Mouse (Mus musculus) lung, postnatal 0 days (tissue): ENCODE measurements around the gene Ablim1. TPM values are rescaled to one million over a fixed set of nuclear protein-coding genes. Genes with fewer than 3 reads are reported as not detected.

Source experiments
- ATAC-seq: fragments of 200-750 bp; cut with Nextera tagmentation; 2 replicates; pipeline ENCODE4 v1.8.0; 2017; ENCODE audit warnings: moderate library complexity
- DNase-seq: peaks from one replicate; pipeline ENCODE4 v3.0.0-alpha.2; 2016; ENCODE audit warnings: low spot score
- H3K27ac ChIP-seq: fragments of 300-500 bp; sonication (generic); 2 replicates; pipeline ENCODE4 v1.5.1; 2014; ENCODE audit warnings: antibody characterized with exemption, mild to moderate bottlenecking, low read length, mixed read lengths
- H3K27me3 ChIP-seq: fragments of 300-500 bp; sonication (generic); replicated peaks from 2 replicates; pipeline ENCODE4 v1.6.1; 2014; ENCODE audit warnings: low read length, mixed read lengths; ENCODE audit not compliant: insufficient read depth
- H3K36me3 ChIP-seq: fragments of 300-500 bp; sonication (generic); 2 replicates; pipeline ENCODE4 v1.6.1; 2014; ENCODE audit warnings: low read length, mixed read lengths; ENCODE audit not compliant: insufficient read depth
- H3K4me1 ChIP-seq: fragments of 300-500 bp; sonication (generic); 2 replicates; pipeline ENCODE4 v1.6.1; 2014; ENCODE audit warnings: antibody characterized with exemption, low read depth, low read length, mixed read lengths; ENCODE audit not compliant: insufficient read depth
- H3K4me2 ChIP-seq: fragments of 300-500 bp; sonication (generic); replicated peaks from 2 replicates; pipeline ENCODE4 v1.6.1; 2014; ENCODE audit warnings: low read depth, mild to moderate bottlenecking, low read length, moderate library complexity, mixed read lengths
- H3K4me3 ChIP-seq: fragments of 300-500 bp; sonication (generic); 2 replicates; pipeline ENCODE4 v1.5.1; 2014; ENCODE audit warnings: low read depth, low read length
- H3K9ac ChIP-seq: fragments of 300-500 bp; sonication (generic); replicated peaks from 2 replicates; pipeline ENCODE4 v1.6.1; 2014; ENCODE audit warnings: low read depth, mild to moderate bottlenecking
- H3K9me3 ChIP-seq: fragments of 300-500 bp; sonication (generic); 2 replicates; pipeline ENCODE4 v1.6.1; 2016; ENCODE audit warnings: low read length, mixed read lengths
- CTCF ChIP-seq: IDR thresholded peaks from 2 replicates; pipeline ENCODE4 v1.5.1; 2016; ENCODE audit warnings: antibody characterized with exemption, mild to moderate bottlenecking
- EP300 ChIP-seq: IDR thresholded peaks from 2 replicates; pipeline ENCODE4 v1.6.1; 2016; ENCODE audit warnings: antibody characterized with exemption, mild to moderate bottlenecking, control low read depth
- WGBS: fragments of 180-500 bp; shearing (Covaris S2); extraction: QIAGEN DNeasy Blood & Tissue Kit; methylation state at CpG from one replicate; pipeline ENCODE4 v1.1.7; 2014; 5-methylcytosine and 5-hydroxymethylcytosine counted together
- polyA plus RNA-seq: library from polyadenylated mRNA; unstranded; fragments of >200 nt; fragmentation: Nextera tagmentation; extraction: Ambion mirVana; gene quantifications from 2 replicates; pipeline ENCODE4 v1.2.1, GENCODE M21; 2015

Ablim1 gene
- polyA plus RNA-seq, 1 experiment from 2014 or later, result 50.1 TPM

- H3K9ac ChIP-seq, result no peak overlapping the region
- H3K36me3 ChIP-seq, result no peaks in the 10 kb centered on the region
- ATAC-seq, result peak; percentile 37
These were observed 311.3 kb downstream of the Ablim1 start for GRCm38 (mm10) chr19:57003460-57003810.

DNA sequence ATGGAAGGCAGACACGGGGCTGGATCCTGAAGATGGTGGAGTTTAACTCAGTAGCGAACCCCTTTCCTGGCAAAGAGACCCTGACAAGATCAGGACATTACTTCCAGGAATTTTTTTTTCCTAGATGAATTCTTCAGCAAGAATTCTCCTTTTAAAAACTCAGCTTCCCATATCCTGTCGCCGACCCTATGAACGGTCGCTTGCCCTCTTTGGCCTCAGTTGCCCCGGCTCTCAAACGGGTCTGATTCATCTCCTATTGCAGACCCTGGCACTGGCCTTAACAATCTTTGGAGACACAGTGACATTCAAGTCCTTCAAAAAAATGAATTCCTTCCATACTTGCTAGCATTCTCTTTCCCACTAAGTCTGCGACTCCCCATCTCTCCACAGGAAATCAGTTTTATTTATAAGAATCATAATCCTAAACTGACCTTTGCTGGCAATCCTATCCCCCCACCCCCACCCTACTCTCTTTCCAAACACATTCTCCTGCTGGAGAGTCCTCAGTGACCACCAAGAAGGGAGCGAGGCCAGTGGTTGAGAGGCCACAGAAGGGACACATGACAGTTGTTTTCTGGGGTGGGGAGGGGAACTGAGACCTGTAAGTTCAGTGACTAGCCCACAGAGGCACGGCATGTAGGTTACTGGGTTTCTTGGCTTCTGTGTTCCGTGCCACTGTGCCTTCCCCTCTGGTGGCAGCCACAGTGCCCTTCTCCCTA is 311.8 kb downstream of the Ablim1 start:
- Histone ChIP-seq H3K9me3 (no peaks in the 10 kb centered on the region), H3K27ac (peak overlapping the region; percentile 51), H3K9ac (no peak overlapping the region), H3K4me2 (no peak overlapping the region; the same call in 1 of the 2 replicates), H3K4me3 (no peak overlapping the region), H3K4me1 (peaks cover 9% of the 10 kb centered on the region; the same call in 1 of the 2 replicates), H3K27me3 (no peaks in the 10 kb centered on the region), H3K36me3 (no peaks in the 10 kb centered on the region)
- DNase-seq (peak; percentile 27), ATAC-seq (peak; percentile 37; the same call in 1 of the 2 replicates)
- TF ChIP-seq EP300 (no peak), CTCF (peak; percentile 7; the same call in 1 of the 2 replicates)
- 46% methylated on average over 12 of the region's 12 CpGs for WGBS

More at GRCm38 (mm10) chr19:57003460-57003810, 311.3 kb downstream of the Ablim1 start:
- H3K4me1 ChIP-seq, result peaks cover 9% of the 10 kb centered on the region; the same call in 1 of the 2 replicates
- no peak overlapping the region; the same call in 1 of the 2 replicates for H3K4me2 ChIP-seq
- no peaks in the 10 kb centered on the region for H3K27me3 ChIP-seq
- H3K4me3 ChIP-seq, result no peak overlapping the region
- peak; percentile 74 for DNase-seq
- H3K27ac ChIP-seq, result peak overlapping the region; percentile 51
- TF ChIP-seq CTCF (no peak), EP300 (no peak)
- H3K9me3 ChIP-seq, result no peaks in the 10 kb centered on the region
- WGBS, result 29% methylated on average over 7 of the region's 7 CpGs

- Histone ChIP-seq H3K36me3 (no peaks in the 10 kb centered on the region), H3K4me1 (peaks cover 9% of the 10 kb centered on the region; the same call in 1 of the 2 replicates), H3K9ac (no peak overlapping the region), H3K27me3 (no peaks in the 10 kb centered on the region), H3K4me3 (no peak overlapping the region), H3K9me3 (no peaks in the 10 kb centered on the region), H3K27ac (no peak overlapping the region), H3K4me2 (no peak overlapping the region)
- TF ChIP-seq CTCF, result no peak
- TF ChIP-seq EP300, result no peak
- 89% methylated on average over 4 of the region's 4 CpGs for WGBS
- no peak for ATAC-seq
- DNase-seq, result no peak
These were observed 312.8 kb downstream of the Ablim1 start for GRCm38 (mm10) chr19:57001926-57002325.

DNA sequence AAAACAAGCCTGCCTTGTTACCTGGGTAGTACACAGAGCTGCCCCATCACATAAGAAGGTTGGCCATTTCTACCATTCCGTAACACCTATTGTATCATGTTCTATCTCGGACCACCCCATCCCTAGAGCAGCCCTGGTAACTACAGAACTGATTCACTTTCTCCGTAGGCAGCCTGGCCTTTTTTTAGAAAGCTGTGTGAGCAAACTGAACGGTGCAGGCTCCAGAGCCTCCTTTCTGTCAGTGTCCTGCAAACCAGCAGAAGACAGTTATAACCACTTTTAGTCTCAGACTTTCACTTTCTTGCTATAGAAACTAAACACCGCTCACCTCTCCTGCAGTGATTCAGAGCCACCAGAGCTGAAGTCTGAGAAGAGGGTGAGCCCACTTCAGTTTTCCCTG is 314.1 kb downstream of the Ablim1 start:
- no peak overlapping the region for H3K4me2 ChIP-seq
- no peaks in the 10 kb centered on the region for H3K9me3 ChIP-seq
- DNase-seq (no peak), ATAC-seq (no peak)
- H3K27me3 ChIP-seq, result no peaks in the 10 kb centered on the region
- H3K4me3 ChIP-seq, result no peak overlapping the region
- WGBS, result 89% methylated on average over 5 of the region's 5 CpGs
- TF ChIP-seq CTCF (no peak), EP300 (no peak)
- H3K9ac ChIP-seq, result no peak overlapping the region
- no peak overlapping the region for H3K27ac ChIP-seq
- H3K4me1 ChIP-seq, result peaks cover 9% of the 10 kb centered on the region; the same call in 1 of the 2 replicates
- H3K36me3 ChIP-seq, result no peaks in the 10 kb centered on the region

DNA sequence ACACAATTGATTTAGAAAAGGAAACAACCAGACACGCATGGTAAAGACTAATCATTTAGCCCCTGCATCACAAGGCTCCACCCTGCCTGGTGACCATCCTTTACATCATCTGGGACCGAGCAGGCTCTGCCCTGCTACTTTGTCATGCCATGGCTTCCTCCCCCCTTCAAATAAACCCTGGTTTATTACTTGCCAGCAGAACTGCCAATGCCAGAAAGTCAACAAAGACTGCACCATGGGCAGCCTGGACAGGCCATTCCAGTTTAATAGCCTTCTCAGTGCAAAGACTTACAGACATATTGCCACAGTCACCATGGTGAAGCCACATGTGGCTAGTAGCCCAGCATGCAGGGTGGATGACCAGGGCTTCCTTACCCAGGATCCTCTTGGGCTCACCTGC is 314.9 kb downstream of the Ablim1 start:
- no peak for DNase-seq
- peaks cover 9% of the 10 kb centered on the region; the same call in 1 of the 2 replicates for H3K4me1 ChIP-seq
- H3K27ac ChIP-seq, result no peak overlapping the region
- H3K27me3 ChIP-seq, result no peaks in the 10 kb centered on the region
- no peaks in the 10 kb centered on the region for H3K9me3 ChIP-seq
- WGBS, result 75% methylated on average over 2 of the region's 2 CpGs
- no peak for ATAC-seq
- TF ChIP-seq CTCF (no peak), EP300 (no peak)
- H3K4me2 ChIP-seq, result no peak overlapping the region
- H3K4me3 ChIP-seq, result no peak overlapping the region
- no peak overlapping the region for H3K9ac ChIP-seq
- H3K36me3 ChIP-seq, result no peaks in the 10 kb centered on the region

DNA sequence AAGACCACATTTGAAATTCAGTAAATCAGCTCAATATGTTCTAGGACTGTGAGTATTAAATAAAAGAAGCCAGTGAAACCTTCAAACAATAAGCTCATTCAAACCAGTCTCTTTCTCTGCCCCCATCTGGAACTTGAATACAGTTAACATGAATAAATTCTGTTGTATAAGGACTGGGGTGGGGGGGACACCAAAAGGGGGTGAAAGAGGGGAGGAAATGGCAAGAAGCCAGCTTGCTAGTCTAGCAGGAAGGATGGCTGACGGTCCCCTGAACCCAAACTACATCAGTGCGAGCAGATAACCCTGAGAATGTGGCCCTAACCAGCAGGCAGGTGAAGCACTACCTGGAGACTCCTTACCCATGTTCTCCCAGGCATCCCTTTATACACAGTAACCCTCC is 315.8 kb downstream of the Ablim1 start:
- Histone ChIP-seq H3K9ac (no peak overlapping the region), H3K4me3 (no peak overlapping the region), H3K36me3 (no peaks in the 10 kb centered on the region), H3K27me3 (no peaks in the 10 kb centered on the region), H3K4me2 (no peak overlapping the region), H3K9me3 (no peaks in the 10 kb centered on the region), H3K4me1 (peaks cover 12% of the 10 kb centered on the region; the same call in 1 of the 2 replicates), H3K27ac (no peak overlapping the region)
- no peak for TF ChIP-seq EP300
- no peak for TF ChIP-seq CTCF
- no peak for DNase-seq
- WGBS, result 69% methylated on average over 2 of the region's 2 CpGs
- no peak for ATAC-seq
